Mouse (Mus musculus) heart, postnatal 0 days (tissue): ENCODE measurements around the gene Rab33b. TPM values are rescaled to one million over a fixed set of nuclear protein-coding genes. Genes with fewer than 3 reads are reported as not detected.

Experiments used
- ATAC-seq: fragments of 200-750 bp; cut with Nextera tagmentation; 2 replicates; pipeline ENCODE4 v1.8.0; 2017; ENCODE audit warnings: low read depth, moderate number of reproducible peaks, moderate library complexity; ENCODE audit not compliant: insufficient read depth
- DNase-seq: peaks from one replicate; pipeline ENCODE4 v3.0.0-alpha.2; 2016; ENCODE audit warnings: low spot score
- H3K27ac ChIP-seq: fragments of 300-500 bp; sonication (generic); 2 replicates; pipeline ENCODE4 v1.5.1; 2014; ENCODE audit warnings: low read depth, mild to moderate bottlenecking
- H3K27me3 ChIP-seq: fragments of 300-500 bp; sonication (generic); 2 replicates; pipeline ENCODE4 v1.6.1; 2014; ENCODE audit warnings: low read length, mixed read lengths; ENCODE audit not compliant: control insufficient read depth, insufficient read depth
- H3K36me3 ChIP-seq: fragments of 300-500 bp; sonication (generic); replicated peaks from 2 replicates; pipeline ENCODE4 v1.6.1; 2014; ENCODE audit warnings: low read length, mixed read lengths; ENCODE audit not compliant: control insufficient read depth, insufficient read depth
- H3K4me1 ChIP-seq: fragments of 300-500 bp; sonication (generic); 2 replicates; pipeline ENCODE4 v1.6.1; 2014; ENCODE audit warnings: antibody characterized with exemption; ENCODE audit not compliant: control insufficient read depth, insufficient read depth
- H3K4me2 ChIP-seq: fragments of 300-500 bp; sonication (generic); 2 replicates; pipeline ENCODE4 v1.6.1; 2014; ENCODE audit warnings: low read depth, mild to moderate bottlenecking, low read length, moderate library complexity
- H3K4me3 ChIP-seq: fragments of 300-500 bp; sonication (generic); 2 replicates; pipeline ENCODE4 v1.5.1; 2014; ENCODE audit warnings: low read depth, low read length
- H3K9ac ChIP-seq: fragments of 300-500 bp; sonication (generic); replicated peaks from 2 replicates; pipeline ENCODE4 v1.6.1; 2014; ENCODE audit warnings: low read depth, low read length, mixed read lengths
- H3K9me3 ChIP-seq: fragments of 300-500 bp; sonication (generic); replicated peaks from 2 replicates; pipeline ENCODE4 v1.6.1; 2016; ENCODE audit warnings: low read length; ENCODE audit not compliant: control insufficient read depth
- CTCF ChIP-seq: IDR thresholded peaks from 2 replicates; pipeline ENCODE4 v1.5.1; 2016; ENCODE audit warnings: antibody characterized with exemption, control low read depth, low read depth
- EP300 ChIP-seq: IDR thresholded peaks from 2 replicates; pipeline ENCODE4 v1.6.1; 2016; ENCODE audit warnings: antibody characterized with exemption, low read depth
- WGBS: fragments of 180-500 bp; shearing (Covaris S2); extraction: QIAGEN DNeasy Blood & Tissue Kit; methylation state at CpG from one replicate; pipeline ENCODE4 v1.1.7; 2014; 5-methylcytosine and 5-hydroxymethylcytosine counted together
- polyA plus RNA-seq: library from polyadenylated mRNA; unstranded; fragments of >200 nt; fragmentation: Nextera tagmentation; extraction: Ambion mirVana; gene quantifications from 2 replicates; pipeline ENCODE4 v1.2.1, GENCODE M21; 2015
- total RNA-seq: library from RNA; depleted of rRNA; stranded (reverse); fragments of >200 nt; gene quantifications from 2 replicates; pipeline ENCODE4 v1.2.3, GENCODE M21; 2014; ENCODE audit warnings: low replicate concordance

Rab33b gene
- total and polyA plus RNA-seq, 2 experiments from 2014 or later, result 9.0 to 12.7 TPM

DNA sequence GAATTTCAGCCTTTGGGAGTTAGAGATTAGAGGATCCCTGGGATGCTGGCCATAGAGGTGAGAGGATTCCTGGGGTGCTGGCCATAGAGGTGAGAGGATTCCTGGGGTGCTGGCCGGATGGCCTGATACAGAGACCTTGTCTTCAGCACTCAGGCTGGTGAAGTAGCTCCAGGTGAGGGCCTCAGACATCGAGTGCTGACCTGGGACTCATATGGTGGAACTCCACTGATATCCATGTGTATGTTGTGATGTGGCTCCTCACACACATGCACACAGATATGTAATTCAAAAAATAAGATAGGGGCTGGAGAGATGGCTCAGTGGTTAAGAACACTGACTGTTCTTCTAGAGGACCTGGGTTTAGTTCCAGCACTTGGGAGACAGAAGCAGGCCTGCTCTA is 3.8 kb upstream of the Rab33b start:
- H3K4me2 ChIP-seq, result no peak overlapping the region
- H3K4me3 ChIP-seq, result no peak overlapping the region
- peaks cover 6% of the 10 kb centered on the region for H3K4me1 ChIP-seq
- no peaks in the 10 kb centered on the region for H3K9me3 ChIP-seq
- no peaks in the 10 kb centered on the region for H3K27me3 ChIP-seq
- no peak for DNase-seq
- no peak for ATAC-seq
- H3K36me3 ChIP-seq, result peaks cover 17% of the 10 kb centered on the region; the same call in 1 of the 2 replicates
- no peak overlapping the region for H3K9ac ChIP-seq
- no peak for TF ChIP-seq CTCF
- no peak for TF ChIP-seq EP300
- WGBS, result 27% methylated on average over 2 of the region's 2 CpGs
- no peak overlapping the region for H3K27ac ChIP-seq

DNA sequence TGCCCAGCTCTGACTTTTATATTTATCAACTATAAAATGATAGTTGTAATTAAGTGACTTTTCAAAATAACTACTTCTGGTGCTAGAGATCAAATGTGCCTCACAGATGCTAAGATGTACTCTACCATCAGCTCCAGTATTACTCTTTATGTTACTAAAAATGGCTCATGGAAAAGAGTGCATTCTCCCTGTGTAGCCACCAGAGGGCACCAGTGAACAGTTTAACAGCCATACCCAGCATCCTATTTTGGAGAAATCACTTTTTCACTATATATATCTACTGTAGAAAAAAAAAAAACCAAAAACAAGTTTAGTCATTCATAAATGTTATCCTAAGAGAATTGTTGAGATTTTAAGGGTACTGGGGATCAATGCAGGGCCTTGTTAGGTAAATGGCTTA is 2.7 kb upstream of the Rab33b start:
- Histone ChIP-seq H3K27me3 (no peaks in the 10 kb centered on the region), H3K4me2 (no peak overlapping the region), H3K9ac (no peak overlapping the region), H3K36me3 (0 out of 2 replicates have a peak, but pooled peaks cover 7% of the 10 kb centered on the region), H3K4me1 (peaks cover 13% of the 10 kb centered on the region), H3K27ac (no peak overlapping the region), H3K9me3 (no peaks in the 10 kb centered on the region), H3K4me3 (no peak overlapping the region)
- DNase-seq (peak; percentile 42), ATAC-seq (no peak)
- TF ChIP-seq EP300, result no peak
- TF ChIP-seq CTCF, result peak; percentile 76

DNA sequence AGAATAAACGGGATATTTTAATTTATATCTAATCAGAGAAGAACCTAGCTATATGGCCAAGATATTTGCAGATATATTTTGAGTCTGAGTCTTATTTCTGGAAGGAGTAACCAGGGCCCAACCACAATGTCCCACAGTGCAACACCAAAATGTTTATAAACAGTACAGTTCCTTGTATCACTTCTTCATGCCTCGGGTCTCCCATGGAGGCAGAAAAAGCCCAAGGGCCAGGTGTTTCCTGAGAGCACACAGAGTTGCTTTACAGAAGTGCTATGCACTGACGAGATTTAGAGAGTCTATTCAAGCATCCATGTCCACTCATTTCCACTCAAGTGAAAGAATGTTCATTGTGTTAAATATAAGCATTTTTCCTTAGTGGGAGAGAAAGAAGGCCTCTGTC is 1.8 kb upstream of the Rab33b start:
- ATAC-seq (no peak), DNase-seq (no peak)
- WGBS, result 46% methylated on average over 3 of the region's 3 CpGs
- Histone ChIP-seq H3K9me3 (no peaks in the 10 kb centered on the region), H3K4me1 (peaks cover 13% of the 10 kb centered on the region), H3K27ac (no peak overlapping the region), H3K27me3 (no peaks in the 10 kb centered on the region), H3K4me3 (no peak overlapping the region), H3K9ac (no peak overlapping the region), H3K4me2 (no peak overlapping the region), H3K36me3 (no peaks in the 10 kb centered on the region)
- no peak for TF ChIP-seq CTCF

DNA sequence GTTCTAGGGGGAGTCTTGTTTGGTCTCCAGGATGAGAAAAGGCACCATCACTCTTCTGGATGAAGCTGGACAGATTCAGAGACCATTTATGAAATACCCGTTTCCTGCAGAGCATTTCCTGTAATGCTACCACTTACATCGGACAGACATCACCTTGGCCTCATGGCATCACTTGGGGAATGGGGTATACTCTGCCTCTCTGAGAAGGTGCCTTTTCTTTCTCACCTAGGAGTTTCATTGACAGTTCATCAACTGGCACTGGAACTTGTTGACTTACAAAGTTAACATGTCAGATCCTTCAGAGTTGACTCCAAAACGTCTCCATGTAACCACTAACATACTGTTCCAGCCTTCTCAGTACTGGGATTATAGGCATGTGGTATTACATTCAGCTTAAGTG is 939 bp upstream of the Rab33b start:
- 49% methylated on average over 3 of the region's 3 CpGs for WGBS
- no peak for DNase-seq
- no peak for ATAC-seq
- Histone ChIP-seq H3K27me3 (no peaks in the 10 kb centered on the region), H3K36me3 (no peaks in the 10 kb centered on the region), H3K9me3 (no peaks in the 10 kb centered on the region), H3K4me2 (peak overlapping the region; percentile 83), H3K9ac (no peak overlapping the region), H3K4me3 (no peak overlapping the region), H3K4me1 (peaks cover 13% of the 10 kb centered on the region), H3K27ac (peak overlapping the region; percentile 96; the same call in 1 of the 2 replicates)
- no peak for TF ChIP-seq CTCF
- TF ChIP-seq EP300, result no peak

GRCm38 (mm10) chr3:51484370-51484769 is 650 bp downstream of the Rab33b start:
- H3K4me2 ChIP-seq, result peak overlapping the region; percentile 83
- H3K27ac ChIP-seq, result peak overlapping the region; percentile 96
- DNase-seq (no peak), ATAC-seq (peak; percentile 3)
- H3K4me1 ChIP-seq, result peaks cover 13% of the 10 kb centered on the region
- H3K9ac ChIP-seq, result peak overlapping the region; percentile 88
- no peaks in the 10 kb centered on the region for H3K27me3 ChIP-seq
- H3K4me3 ChIP-seq, result peak overlapping the region; percentile 69
- no peaks in the 10 kb centered on the region for H3K36me3 ChIP-seq
- H3K9me3 ChIP-seq, result no peaks in the 10 kb centered on the region
- under 1% methylated on average over 33 of the region's 33 CpGs for WGBS
- TF ChIP-seq CTCF, result no peak
- TF ChIP-seq EP300, result no peak

DNA sequence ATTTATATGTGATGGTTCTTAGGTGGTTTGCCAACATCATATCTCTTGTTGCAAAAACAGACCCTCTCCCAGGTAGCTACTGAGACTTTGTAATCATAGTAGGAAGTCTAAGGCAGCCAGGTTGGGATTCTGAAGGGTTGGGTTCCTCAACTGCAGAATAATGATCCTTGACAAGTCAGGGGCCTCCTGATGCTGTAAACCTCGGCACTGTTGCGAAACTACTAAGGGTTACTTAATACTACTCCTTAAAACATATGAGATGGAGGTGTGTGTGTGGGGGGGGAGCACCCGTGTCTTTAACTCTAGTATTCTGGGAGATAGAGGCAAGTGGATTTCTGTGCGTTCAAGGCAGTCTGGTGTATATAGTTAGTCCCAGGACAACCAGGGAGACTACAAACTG is 1.6 kb downstream of the Rab33b start:
- Histone ChIP-seq H3K9me3 (no peaks in the 10 kb centered on the region), H3K27ac (no peak overlapping the region), H3K9ac (no peak overlapping the region), H3K4me3 (peak overlapping the region; percentile 69; the same call in 1 of the 2 replicates), H3K4me1 (peaks cover 13% of the 10 kb centered on the region), H3K27me3 (no peaks in the 10 kb centered on the region), H3K4me2 (peak overlapping the region; percentile 83), H3K36me3 (no peaks in the 10 kb centered on the region)
- WGBS, result 60% methylated on average over 4 of the region's 4 CpGs
- DNase-seq (no peak), ATAC-seq (no peak)
- TF ChIP-seq CTCF, result no peak
- no peak for TF ChIP-seq EP300
